ENCODE assay signal across 8 mouse cellular contexts in genomic region chr2:38347811-38348551, GRCm38 (mm10). TPM values are rescaled to one million over a fixed set of nuclear protein-coding genes. Genes with fewer than 3 reads are reported as not detected.
DNase-seq lines count a peak whose midpoint lies in the region; ATAC-seq and TF ChIP-seq lines count a peak whose summit lies in the region.

No protein-coding gene starts in this region.

- peak overlapping the region; percentile 79 for H3K4me2 ChIP-seq in CH12.LX (ENCODE audit: insufficient read depth, low read depth, poor library complexity, severe bottlenecking)
- H3K4me2 ChIP-seq in forebrain, embryonic 12.5 days, result peak overlapping the region; percentile 77
- H3K4me2 ChIP-seq in limb, embryonic 12.5 days, result peak overlapping the region; percentile 89

- no peak for TF ChIP-seq POLR2A in heart, adult 2 months (IDR thresholded peaks at IDR 0.05; ENCODE audit: insufficient read depth, low read depth, low read length)
- no peak for TF ChIP-seq POLR2A in CH12.LX (IDR thresholded peaks at IDR 0.05; ENCODE audit: low read depth, low read length)
- TF ChIP-seq POLR2A in olfactory bulb, adult 2 months (IDR thresholded peaks at IDR 0.05; ENCODE audit: insufficient read depth, low read depth, low read length), result no peak

- DNase-seq in heart, adult 2 months, result peak; percentile 18 to 42
- no peak for DNase-seq in heart, adult 9 months (ENCODE audit: low spot score in 2 of 2)
- no peak for DNase-seq in CH12.LX (ENCODE audit: extremely low read depth)
- no peak for DNase-seq in right cerebral cortex, adult 18-20 months
- no peak for DNase-seq in left cerebral cortex, adult 11 months (ENCODE audit: low spot score)

- WGBS in heart, adult 2 months, result 1% methylated on average over 54 of the region's 54 CpGs
- under 1% methylated on average over 54 of the region's 54 CpGs for WGBS in forebrain, embryonic 12.5 days
- under 1% methylated on average over 54 of the region's 54 CpGs for WGBS in limb, embryonic 12.5 days
- WGBS in olfactory bulb, adult 2 months, result 1% methylated on average over 54 of the region's 54 CpGs

- peak; percentile 50 for ATAC-seq in forebrain, embryonic 12.5 days (ENCODE audit: low FRiP score)
- ATAC-seq in limb, embryonic 12.5 days (ENCODE audit: insufficient number of reproducible peaks, insufficient read depth, low FRiP score, low TSS enrichment, low read depth), result no peak

- H3K9ac ChIP-seq in heart, adult 2 months (ENCODE audit: low read depth, low read length), result no peak overlapping the region
- H3K9ac ChIP-seq in CH12.LX (ENCODE audit: insufficient read depth, low read depth), result 0 out of 2 replicates have a peak overlapping the region, but pooled peaks have one; percentile 27
- peak overlapping the region; percentile 99 for H3K9ac ChIP-seq in forebrain, embryonic 12.5 days
- H3K9ac ChIP-seq in limb, embryonic 12.5 days (replicated peaks), result peak overlapping the region; percentile 76

- TF ChIP-seq EP300 in heart, adult 2 months (IDR thresholded peaks at IDR 0.05; ENCODE audit: insufficient read depth, low read depth, low read length), result no peak
- no peak for TF ChIP-seq EP300 in CH12.LX (IDR thresholded peaks at IDR 0.05; ENCODE audit: low read length)

- no peak for TF ChIP-seq CTCF in heart, adult 2 months (IDR thresholded peaks at IDR 0.05)
- no peak for TF ChIP-seq CTCF in CH12.LX (conservative IDR thresholded peaks at IDR 0.05 in 1 of 2, IDR thresholded peaks at IDR 0.05 in 1 of 2; ENCODE audit: low read depth in 2 of 2, low read length in 2 of 2)
- TF ChIP-seq CTCF in olfactory bulb, adult 2 months (IDR thresholded peaks at IDR 0.05; ENCODE audit: insufficient read depth, low read depth, low read length), result no peak

- no peak for TF ChIP-seq RAD21 in CH12.LX (IDR thresholded peaks at IDR 0.05; ENCODE audit: low read depth, low read length)

- H3K27ac ChIP-seq in heart, adult 2 months, result no peak overlapping the region
- H3K27ac ChIP-seq in CH12.LX (ENCODE audit: insufficient read depth, low read depth), result no peak overlapping the region
- peak overlapping the region; percentile 96 for H3K27ac ChIP-seq in forebrain, embryonic 12.5 days
- H3K27ac ChIP-seq in limb, embryonic 12.5 days, result no peak overlapping the region
- H3K27ac ChIP-seq in olfactory bulb, adult 2 months (ENCODE audit: insufficient read depth, low read depth, low read length), result no peak overlapping the region

- H3K4me1 ChIP-seq in heart, adult 2 months (ENCODE audit: control insufficient read depth, insufficient read depth, low read length), result no peaks in the 10 kb centered on the region
- peaks cover 0 to 2% of the 10 kb centered on the region in 2 experiments; a peak in 1 of 4 replicates for H3K4me1 ChIP-seq in CH12.LX (ENCODE audit: control insufficient read depth in 1 of 2, insufficient read depth in 2 of 2)
- H3K4me1 ChIP-seq in forebrain, embryonic 12.5 days, result peaks cover 66% of the 10 kb centered on the region
- peaks cover 54% of the 10 kb centered on the region for H3K4me1 ChIP-seq in limb, embryonic 12.5 days (replicated peaks)
- peaks cover 28% of the 10 kb centered on the region for H3K4me1 ChIP-seq in olfactory bulb, adult 2 months (ENCODE audit: control insufficient read depth, insufficient read depth, low read length)

- dilution Hi-C loops in CH12.LX (cut with MboI; ENCODE audit: extremely low pct_ligation_motif_present, extremely low pct_unique_long_range_greater_than_20kb, low sequenced_read_pairs), result no loop called here

- H3K4me3 ChIP-seq in heart, adult 2 months, result peak overlapping the region; percentile 22; the same call in 1 of the 2 replicates
- H3K4me3 ChIP-seq in CH12.LX (replicated peaks in 1 of 3; ENCODE audit: low read depth in 2 of 3, low read length in 2 of 3, poor library complexity in 1 of 3), result peak overlapping the region; percentile 13 to 46 (median 13)
- peak overlapping the region; percentile 91 for H3K4me3 ChIP-seq in forebrain, embryonic 12.5 days (replicated peaks)
- peak overlapping the region; percentile 51 for H3K4me3 ChIP-seq in limb, embryonic 12.5 days (replicated peaks)
- peak overlapping the region; percentile 3; the same call in 1 of the 2 replicates for H3K4me3 ChIP-seq in olfactory bulb, adult 2 months (ENCODE audit: insufficient read depth, low read depth, low read length)

- peaks cover 21% of the 10 kb centered on the region for H3K9me3 ChIP-seq in CH12.LX (replicated peaks; ENCODE audit: low read length)
- no peaks in the 10 kb centered on the region for H3K9me3 ChIP-seq in forebrain, embryonic 12.5 days
- H3K9me3 ChIP-seq in limb, embryonic 12.5 days, result no peaks in the 10 kb centered on the region

- in situ Hi-C loops in CH12.LX (cut with MboI; ENCODE audit: low pct_ligation_motif_present, low pct_unique_long_range_greater_than_20kb, low sequenced_read_pairs), result no loop called here

- intact Hi-C loops in heart, adult 2 months (cut with DNase I), result no loop called here

- peaks cover 34% of the 10 kb centered on the region for H3K27me3 ChIP-seq in heart, adult 2 months (ENCODE audit: control insufficient read depth, insufficient read depth, low read length)
- H3K27me3 ChIP-seq in CH12.LX (replicated peaks), result peaks cover 2% of the 10 kb centered on the region
- peaks cover 63% of the 10 kb centered on the region for H3K27me3 ChIP-seq in forebrain, embryonic 12.5 days
- peaks cover 95% of the 10 kb centered on the region for H3K27me3 ChIP-seq in limb, embryonic 12.5 days

- no peaks in the 10 kb centered on the region for H3K36me3 ChIP-seq in heart, adult 2 months (ENCODE audit: control insufficient read depth, insufficient read depth, low read length)
- no peaks in the 10 kb centered on the region for H3K36me3 ChIP-seq in CH12.LX (replicated peaks in 1 of 2; ENCODE audit: control insufficient read depth in 1 of 2, insufficient read depth in 1 of 2, low read length in 1 of 2)
- H3K36me3 ChIP-seq in forebrain, embryonic 12.5 days (replicated peaks), result no peaks in the 10 kb centered on the region
- H3K36me3 ChIP-seq in limb, embryonic 12.5 days, result no peaks in the 10 kb centered on the region

- H3K79me2 ChIP-seq in heart, adult 2 months (replicated peaks; ENCODE audit: control insufficient read depth, insufficient read depth, low read length), result no peaks in the 10 kb centered on the region
- no peaks in the 10 kb centered on the region for H3K79me2 ChIP-seq in CH12.LX (replicated peaks; ENCODE audit: control insufficient read depth, extremely low read depth, insufficient read depth, poor library complexity, severe bottlenecking)

TF ChIP-seq in CH12.LX, 34 proteins besides CTCF, POLR2A, EP300 and RAD21:
- TF ChIP-seq NELFE (IDR thresholded peaks at IDR 0.05; ENCODE audit: low read depth, low read length) (no peak), UBTF (IDR thresholded peaks at IDR 0.05; ENCODE audit: low read depth, low read length) (0 out of 2 replicates have a peak, but pooled peaks have one; percentile 75)
TF ChIP-seq in CH12.LX: peak in this region for 1.

RNA-seq across cellular contexts. Expression of gene Lhx2, which starts 8.9 kb away (rescaled TPM):
- total RNA-seq in heart, adult 2 months (2021), result not detected
- polyA plus RNA-seq in heart, adult 2 months (2012; rRNA removed), result 0.06 TPM in 1 of 2 replicates, not detected in the other
- total RNA-seq in CH12.LX (2012; rRNA removed) (0.34 and 0.59 TPM in 2 replicates), CH12.LX (2014; rRNA removed) (0.18 and 0.24 TPM in 2 replicates)
- polyA plus RNA-seq in CH12.LX (2012; ENCODE audit: insufficient read length, low read depth), result 0.45 and 0.47 TPM in 2 replicates
- polyA plus RNA-seq in forebrain, embryonic 12.5 days (2016; fragmentation: Nextera tagmentation; extraction: Ambion mirVana), result 196 and 224 TPM in 2 replicates
- polyA plus RNA-seq in limb, embryonic 12.5 days (2016; fragmentation: Nextera tagmentation; extraction: Ambion mirVana), result 36.9 and 42.7 TPM in 2 replicates
- not detected in 2 replicates for polyA plus RNA-seq in olfactory bulb, adult 2 months (2012; ENCODE audit: insufficient read depth, insufficient read length, low replicate concordance, missing spikeins)

Comparison
In these comparisons a context has a peak if more than half of its experiments do, and no peak if none do; other contexts are left out.
1. DNase-seq: peak in heart, adult 2 months (2 of 2); none in heart, adult 9 months (0 of 2), CH12.LX (single experiment), right cerebral cortex, adult 18-20 months (single experiment) and left cerebral cortex, adult 11 months (single experiment).
2. H3K4me3 ChIP-seq: peak in every context shown above with its lines; median percentile 91 in forebrain, embryonic 12.5 days; 51 in limb, embryonic 12.5 days; 22 in heart, adult 2 months; 13 in CH12.LX; 3 in olfactory bulb, adult 2 months.
3. RNA of gene Lhx2, which starts 8.9 kb away (polyA plus RNA-seq): 196 to 224 TPM in forebrain, embryonic 12.5 days and 36.9 to 42.7 TPM in limb, embryonic 12.5 days; 0.45 to 0.47 TPM in CH12.LX, 0.06 TPM in heart, adult 2 months and not detected in olfactory bulb, adult 2 months; every median in the first group is over 10 times any median in the second.
4. Peak in every context shown above with its lines, with median percentiles within 50 percentile points of each other: H3K4me2 ChIP-seq.